Mouse (Mus musculus) hindbrain, embryonic 10.5 days (tissue): ENCODE data around the gene Mcrip2. TPM values are rescaled to one million over a fixed set of nuclear protein-coding genes. Genes with fewer than 3 reads are reported as not detected.
A peak's percentile ranks its signal among the peaks of the same experiment; 100 is the strongest.
"Not testable (repeated sequence)": the region's sequence is repeated elsewhere in the genome, so short reads cannot be mapped to it uniquely, and the experiment has no call there.

Experiments used
- DNase-seq: peaks from one replicate; pipeline ENCODE4 v3.0.0-alpha.2; 2017; ENCODE audit warnings: low spot score
- H3K27ac ChIP-seq: fragments of 300-500 bp; sonication (generic); 2 replicates; pipeline ENCODE4 v1.5.1; 2016; ENCODE audit warnings: mild to moderate bottlenecking, moderate library complexity
- H3K27me3 ChIP-seq: fragments of 300-500 bp; sonication (generic); 2 replicates; pipeline ENCODE4 v1.6.1; 2016; ENCODE audit warnings: mild to moderate bottlenecking; ENCODE audit not compliant: poor library complexity, insufficient read depth, severe bottlenecking
- H3K36me3 ChIP-seq: fragments of 300-500 bp; sonication (generic); 2 replicates; pipeline ENCODE4 v1.6.1; 2016; ENCODE audit warnings: mild to moderate bottlenecking, moderate library complexity
- H3K4me1 ChIP-seq: fragments of 300-500 bp; sonication (generic); replicated peaks from 2 replicates; pipeline ENCODE4 v1.6.1; 2016; ENCODE audit warnings: mild to moderate bottlenecking
- H3K4me3 ChIP-seq: fragments of 300-500 bp; sonication (generic); 2 replicates; pipeline ENCODE4 v1.5.1; 2016; ENCODE audit warnings: mild to moderate bottlenecking, moderate library complexity
- H3K9me3 ChIP-seq: fragments of 300-500 bp; sonication (generic); 2 replicates; pipeline ENCODE4 v1.6.1; 2016; ENCODE audit warnings: mild to moderate bottlenecking, moderate library complexity
- WGBS: fragments of 180-500 bp; shearing (Covaris S2); methylation state at CpG from one replicate; pipeline ENCODE4 v1.1.7; 2016; 5-methylcytosine and 5-hydroxymethylcytosine counted together
- polyA plus RNA-seq: library from polyadenylated mRNA; unstranded; fragments of >200 nt; fragmentation: Nextera tagmentation; extraction: Ambion mirVana; gene quantifications from 2 replicates; pipeline ENCODE4 v1.2.1, GENCODE M21; 2016

Gene Mcrip2
- polyA plus RNA-seq, 1 experiment from 2014 or later = 10.6 TPM

DNA sequence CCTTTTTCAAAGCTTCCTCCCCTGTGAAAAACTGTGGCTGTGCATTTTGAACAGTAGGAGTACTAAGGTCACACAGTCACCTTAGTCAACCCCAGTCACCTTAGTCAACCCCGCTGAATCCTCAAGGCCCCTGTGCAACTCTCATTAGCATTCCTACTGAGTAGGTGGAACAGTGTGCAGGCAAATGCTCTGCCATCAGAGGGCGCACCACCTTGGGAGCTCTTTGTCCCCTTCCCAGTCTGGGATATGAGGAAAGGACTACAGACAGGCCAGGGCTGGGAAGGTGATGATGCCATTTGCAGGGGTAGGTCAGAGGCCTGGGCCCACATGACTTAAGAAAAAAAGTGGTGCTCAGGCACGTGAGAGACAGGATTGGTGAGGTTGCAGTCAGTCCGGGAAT is 10.7 kb upstream of the Mcrip2 start:
- peak overlapping the region; percentile 29 for H3K4me3 ChIP-seq
- no peaks in the 10 kb centered on the region; the same call in 1 of the 2 replicates for H3K27me3 ChIP-seq
- no peaks in the 10 kb centered on the region for H3K9me3 ChIP-seq
- 39% methylated on average over 4 of the region's 4 CpGs for WGBS
- peaks cover 92% of the 10 kb centered on the region for H3K4me1 ChIP-seq
- peak; percentile 64 for DNase-seq
- peaks cover 54% of the 10 kb centered on the region for H3K36me3 ChIP-seq
- peak overlapping the region; percentile 93 for H3K27ac ChIP-seq

DNA sequence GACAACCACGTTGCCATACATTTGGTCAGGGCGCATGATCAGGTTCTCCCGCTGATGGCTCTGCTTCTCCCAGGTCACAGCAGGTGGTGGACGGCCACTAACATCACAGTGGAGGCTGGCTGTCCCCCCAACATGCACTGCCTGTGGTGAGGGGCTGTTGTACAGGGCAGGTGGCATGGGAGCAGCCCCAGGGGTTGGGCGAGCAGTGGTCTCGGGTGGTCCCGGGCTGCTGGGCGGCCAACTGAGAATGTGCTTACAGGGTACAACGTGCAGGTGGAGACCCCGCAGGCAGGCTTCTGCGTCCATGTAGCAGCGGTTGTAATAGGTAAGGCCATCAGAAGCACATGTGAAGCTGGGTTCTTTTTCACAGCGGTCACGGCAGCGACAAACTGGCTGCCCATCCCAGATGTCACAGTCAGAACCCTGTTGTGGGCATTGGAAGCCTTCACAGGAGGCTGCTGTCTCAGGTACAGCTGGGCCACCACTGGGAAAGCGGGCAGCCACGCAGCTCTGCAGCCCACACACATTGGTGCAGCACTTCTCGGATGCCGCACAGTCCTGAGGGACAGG is 10.1 kb upstream of the Mcrip2 start:
- Histone ChIP-seq H3K9me3 (no peaks in the 10 kb centered on the region), H3K27me3 (no peaks in the 10 kb centered on the region; the same call in 1 of the 2 replicates), H3K4me1 (peaks cover 92% of the 10 kb centered on the region), H3K4me3 (peak overlapping the region; percentile 29), H3K27ac (peak overlapping the region; percentile 93; the same call in 1 of the 2 replicates), H3K36me3 (peaks cover 48% of the 10 kb centered on the region)
- no peak for DNase-seq
- 83% methylated on average over 19 of the region's 19 CpGs for WGBS

DNA sequence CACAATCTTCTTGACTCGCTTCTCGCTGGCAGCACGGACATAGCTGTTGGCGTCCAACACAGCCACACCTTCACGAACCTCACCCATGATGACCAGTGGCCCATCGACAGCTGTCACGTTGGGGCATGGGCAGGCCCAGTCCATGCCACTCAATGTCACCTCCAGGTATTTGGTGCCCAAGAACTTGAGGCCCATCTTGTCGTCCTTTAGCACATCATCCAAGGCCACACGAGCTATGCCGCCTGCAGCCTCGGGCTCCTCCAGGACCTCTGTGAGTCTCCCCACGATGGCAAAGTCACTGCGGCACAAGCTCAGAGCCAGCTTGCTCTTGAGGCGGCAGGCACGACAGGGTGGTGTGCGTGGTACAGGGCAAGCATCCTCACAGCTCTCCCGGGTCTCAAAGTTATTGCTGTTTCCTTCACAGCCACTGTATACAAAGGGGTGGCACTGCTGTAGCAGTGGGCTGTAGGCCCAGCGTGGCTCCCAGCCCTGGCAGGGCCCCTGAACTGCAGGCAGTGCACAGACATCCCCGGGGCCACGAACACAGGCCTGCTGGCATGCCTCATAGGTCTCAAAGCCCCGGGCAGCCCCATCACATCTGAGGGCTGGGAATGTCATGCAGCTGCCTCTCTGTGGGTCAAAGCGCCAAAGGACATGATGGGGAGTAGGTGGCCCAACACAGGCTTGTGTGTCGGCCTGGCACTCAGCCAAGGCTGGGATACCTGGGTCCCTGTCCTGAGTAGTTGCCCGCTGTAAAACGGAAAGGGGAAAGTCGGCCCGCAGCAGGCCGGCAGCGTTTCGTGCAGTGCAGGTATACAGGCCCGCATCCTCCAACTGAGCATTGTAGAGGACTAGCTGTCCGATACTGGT is 9.4 kb upstream of the Mcrip2 start:
- Histone ChIP-seq H3K4me3 (peak overlapping the region; percentile 29; the same call in 1 of the 2 replicates), H3K27me3 (no peaks in the 10 kb centered on the region), H3K27ac (peak overlapping the region; percentile 12), H3K36me3 (peaks cover 41% of the 10 kb centered on the region), H3K4me1 (peaks cover 90% of the 10 kb centered on the region), H3K9me3 (no peaks in the 10 kb centered on the region)
- DNase-seq = no peak
- 94% methylated on average over 32 of the region's 32 CpGs for WGBS

DNA sequence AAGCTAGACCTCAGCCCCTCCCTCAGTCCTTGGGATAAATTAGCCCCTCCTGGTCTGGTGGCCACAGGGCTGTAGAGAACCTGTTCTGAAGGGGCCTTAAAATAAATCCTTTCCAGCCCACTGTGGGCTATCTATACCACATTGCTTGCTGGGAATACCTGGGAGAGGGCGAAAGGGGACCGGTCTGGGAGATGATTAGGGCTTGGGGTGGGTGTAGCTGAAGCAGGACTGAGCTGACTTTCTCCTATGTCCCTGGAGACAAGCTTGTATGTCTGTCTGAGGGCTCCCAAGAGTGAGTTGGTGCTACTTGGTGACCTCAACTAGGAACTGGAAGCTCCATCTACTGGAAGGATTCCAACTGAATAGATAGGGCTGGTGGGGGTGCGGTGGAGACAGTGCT is 8.5 kb upstream of the Mcrip2 start:
- 98% methylated on average over 3 of the region's 3 CpGs for WGBS
- H3K36me3 ChIP-seq = peaks cover 32% of the 10 kb centered on the region
- H3K9me3 ChIP-seq = no peaks in the 10 kb centered on the region
- peak overlapping the region; percentile 73; the same call in 1 of the 2 replicates for H3K4me3 ChIP-seq
- peaks cover 83% of the 10 kb centered on the region for H3K4me1 ChIP-seq
- no peaks in the 10 kb centered on the region for H3K27me3 ChIP-seq
- H3K27ac ChIP-seq = no peak overlapping the region
- no peak for DNase-seq

DNA sequence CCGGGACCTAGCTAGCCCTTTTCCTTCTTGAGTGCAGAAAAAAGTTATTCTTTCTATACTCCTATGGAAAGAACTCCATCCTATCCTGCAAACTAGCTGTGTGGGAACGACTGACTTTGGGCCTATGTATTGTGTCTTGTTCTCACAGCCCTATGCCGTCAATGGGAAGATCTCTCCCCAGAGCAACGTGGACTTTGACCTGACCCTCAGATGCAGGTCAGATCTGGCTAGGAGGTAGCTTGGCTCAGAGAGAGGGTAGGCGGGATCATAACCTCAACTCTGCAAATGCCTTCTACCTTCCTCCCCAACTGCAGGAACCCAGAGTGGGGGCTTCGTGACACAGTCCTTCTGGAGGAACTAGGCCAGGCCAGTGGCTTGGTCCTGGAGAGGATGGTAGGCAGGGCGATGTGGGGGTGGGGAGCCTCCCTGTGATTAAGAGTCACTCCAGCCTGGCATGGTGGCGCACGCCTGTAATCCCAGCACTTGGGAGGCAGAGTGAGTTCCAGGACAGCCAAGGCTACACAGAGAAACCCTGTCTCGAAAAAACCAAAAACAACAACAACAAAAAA is 7.9 kb upstream of the Mcrip2 start:
- Histone ChIP-seq H3K27me3 (no peaks in the 10 kb centered on the region), H3K27ac (peak overlapping the region; percentile 92), H3K9me3 (no peaks in the 10 kb centered on the region), H3K36me3 (peaks cover 32% of the 10 kb centered on the region), H3K4me3 (peak overlapping the region; percentile 73), H3K4me1 (peaks cover 77% of the 10 kb centered on the region)
- WGBS = 55% methylated on average over 10 of the region's 10 CpGs
- DNase-seq = no peak

GRCm38 (mm10) chr17:25875171-25876136 is 6.9 kb upstream of the Mcrip2 start:
- 1% methylated on average over 59 of the region's 59 CpGs for WGBS
- H3K27ac ChIP-seq = peak overlapping the region; percentile 92
- H3K9me3 ChIP-seq = no peaks in the 10 kb centered on the region
- peaks cover 67% of the 10 kb centered on the region for H3K4me1 ChIP-seq
- peaks cover 32% of the 10 kb centered on the region for H3K36me3 ChIP-seq
- no peaks in the 10 kb centered on the region for H3K27me3 ChIP-seq
- DNase-seq = peak; percentile 90
- H3K4me3 ChIP-seq = peak overlapping the region; percentile 73

- peak; percentile 93 for DNase-seq
- Histone ChIP-seq H3K4me1 (peaks cover 60% of the 10 kb centered on the region), H3K36me3 (peaks cover 30% of the 10 kb centered on the region), H3K27ac (peak within 1 kb of the TSS; percentile 92), H3K4me3 (peak within 1 kb of the TSS; percentile 73), H3K27me3 (no peaks in the 10 kb centered on the region), H3K9me3 (no peaks in the 10 kb centered on the region)
- WGBS = under 1% methylated on average over 25 of the region's 25 CpGs
Measured at GRCm38 (mm10) chr17:25874721-25875170, 6.2 kb upstream of the Mcrip2 start, which contains the start of gene Mettl26. Gene Mettl26 (plus strand): TSS chr17:25875074.

DNA sequence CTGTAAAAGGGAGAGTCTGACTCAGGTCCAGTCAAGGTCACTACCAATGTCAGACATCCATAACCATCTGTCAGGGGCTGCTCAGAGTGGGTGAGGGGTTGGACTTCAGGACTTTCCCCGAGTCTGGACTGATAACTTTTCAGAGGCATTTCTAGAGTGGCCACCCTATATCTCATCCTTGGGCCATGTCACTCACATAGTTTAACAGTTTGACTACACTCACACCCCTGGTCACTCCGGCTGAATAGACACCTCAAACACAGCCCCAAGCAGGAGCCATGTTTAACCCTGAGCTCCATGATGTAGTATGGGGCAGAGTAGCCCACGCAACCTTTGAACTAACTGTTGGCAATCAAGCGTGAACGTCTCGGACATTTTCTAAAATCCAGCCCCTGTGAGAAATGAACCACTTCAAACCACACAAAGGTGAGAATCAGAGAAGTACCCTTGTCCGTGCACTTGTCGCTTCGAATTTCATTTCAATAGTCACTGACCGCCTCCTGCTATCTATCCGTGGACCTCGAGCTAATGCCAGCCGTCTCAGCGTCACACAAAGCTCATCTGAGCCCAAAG is 5.7 kb upstream of the Mcrip2 start:
- Histone ChIP-seq H3K36me3 (peaks cover 25% of the 10 kb centered on the region), H3K4me3 (peak overlapping the region; percentile 73), H3K4me1 (peaks cover 56% of the 10 kb centered on the region), H3K9me3 (no peaks in the 10 kb centered on the region), H3K27ac (peak overlapping the region; percentile 92), H3K27me3 (no peaks in the 10 kb centered on the region)
- DNase-seq = no peak
- WGBS = 8% methylated on average over 14 of the region's 14 CpGs

GRCm38 (mm10) chr17:25873405-25874147 is 5.0 kb upstream of the Mcrip2 start:
- Histone ChIP-seq H3K9me3 (no peaks in the 10 kb centered on the region), H3K36me3 (peaks cover 19% of the 10 kb centered on the region), H3K4me1 (peaks cover 56% of the 10 kb centered on the region), H3K27me3 (no peaks in the 10 kb centered on the region), H3K4me3 (peak overlapping the region; percentile 73), H3K27ac (peak overlapping the region; percentile 92; the same call in 1 of the 2 replicates)
- DNase-seq = no peak
- WGBS = 75% methylated on average over 11 of the region's 11 CpGs

GRCm38 (mm10) chr17:25872676-25873075 is 4.1 kb upstream of the Mcrip2 start:
- H3K27ac ChIP-seq = no peak overlapping the region
- H3K27me3 ChIP-seq = no peaks in the 10 kb centered on the region
- H3K4me1 ChIP-seq = peaks cover 56% of the 10 kb centered on the region
- 78% methylated on average over 3 of the region's 3 CpGs for WGBS
- H3K9me3 ChIP-seq = no peaks in the 10 kb centered on the region
- no peak overlapping the region for H3K4me3 ChIP-seq
- DNase-seq = no peak
- peaks cover 10% of the 10 kb centered on the region for H3K36me3 ChIP-seq

GRCm38 (mm10) chr17:25871566-25871965 is 3.0 kb upstream of the Mcrip2 start:
- H3K27ac ChIP-seq, H3K9me3 ChIP-seq, H3K36me3 ChIP-seq, H3K4me3 ChIP-seq, H3K27me3 ChIP-seq, DNase-seq: not testable (repeated sequence)
- H3K4me1 ChIP-seq = peaks cover 56% of the 10 kb centered on the region
